Mouse (Mus musculus) liver, embryonic 14.5 days (tissue): ENCODE results near the gene Mapk8ip1. TPM values are rescaled to one million over a fixed set of nuclear protein-coding genes. Genes with fewer than 3 reads are reported as not detected.
A peak's percentile ranks its signal among the peaks of the same experiment; 100 is the strongest.

ENCODE experiments used
- ATAC-seq: fragments of 200-750 bp; cut with Nextera tagmentation; 2 replicates; pipeline ENCODE4 v1.8.0; 2017; ENCODE audit warnings: moderate number of reproducible peaks, mild to moderate bottlenecking, moderate library complexity; ENCODE audit not compliant: insufficient read depth
- DNase-seq, 3 experiments: peaks; one replicate each; pipeline ENCODE4 v3.0.0-alpha.2; 2012 to 2013; ENCODE audit warnings: low read depth in 3 of 3, low spot score in 3 of 3
- H3K27ac ChIP-seq: fragments of 300-500 bp; sonication (generic); 2 replicates; pipeline ENCODE4 v1.5.1; 2014; ENCODE audit warnings: moderate library complexity, mild to moderate bottlenecking, control low read depth, inconsistent platforms
- H3K27me3 ChIP-seq: fragments of 300-500 bp; sonication (generic); 2 replicates; pipeline ENCODE4 v1.6.1; 2014; ENCODE audit warnings: mild to moderate bottlenecking, low read length, moderate library complexity; ENCODE audit not compliant: control insufficient read depth, insufficient read depth
- H3K36me3 ChIP-seq: fragments of 300-500 bp; sonication (generic); replicated peaks from 2 replicates; pipeline ENCODE4 v1.6.1; 2014; ENCODE audit warnings: low read depth; ENCODE audit not compliant: control insufficient read depth, insufficient read depth
- H3K4me1 ChIP-seq, 2 experiments: fragments of 200-500 bp in 1 of 2; fragments of 300-500 bp in 1 of 2; sonication (generic) in 1 of 2; replicated peaks; 2 replicates each; pipeline ENCODE4 v1.6.1; 2012 to 2014; ENCODE audit warnings: antibody characterized with exemption in 1 of 2, inconsistent platforms in 1 of 2, low read length in 1 of 2; ENCODE audit not compliant: control insufficient read depth in 2 of 2, insufficient read depth in 2 of 2
- H3K4me2 ChIP-seq: fragments of 300-500 bp; sonication (generic); 2 replicates; pipeline ENCODE4 v1.6.1; 2014; ENCODE audit warnings: low read depth, mild to moderate bottlenecking, control low read depth, moderate library complexity
- H3K4me3 ChIP-seq, 2 experiments: fragments of 200-500 bp in 1 of 2; fragments of 300-500 bp in 1 of 2; sonication (generic) in 1 of 2; 2 replicates each; pipeline ENCODE4 v1.5.1; 2012 to 2014; ENCODE audit warnings: low read depth in 2 of 2, low read length in 2 of 2, mild to moderate bottlenecking in 2 of 2, control low read depth in 1 of 2, inconsistent platforms in 1 of 2, moderate library complexity in 1 of 2; ENCODE audit not compliant: insufficient read depth in 1 of 2
- H3K9ac ChIP-seq: fragments of 300-500 bp; sonication (generic); replicated peaks from 2 replicates; pipeline ENCODE4 v1.6.1; 2014; ENCODE audit warnings: mild to moderate bottlenecking, control low read depth, moderate library complexity
- H3K9me3 ChIP-seq: fragments of 300-500 bp; sonication (generic); 2 replicates; pipeline ENCODE4 v1.6.1; 2016; ENCODE audit warnings: low read length, mixed read lengths; ENCODE audit not compliant: control insufficient read depth
- CTCF ChIP-seq: IDR thresholded peaks from 2 replicates; pipeline ENCODE4 v1.5.1; 2016; ENCODE audit warnings: antibody characterized with exemption, low read depth, control low read depth
- EP300 ChIP-seq: IDR thresholded peaks from 2 replicates; pipeline ENCODE4 v1.6.1; 2016; ENCODE audit warnings: antibody characterized with exemption, low read depth
- whole genome bisulfite sequencing: fragments of 180-500 bp; shearing (Covaris S2); extraction: QIAGEN DNeasy Blood & Tissue Kit; methylation state at CpG from one replicate; pipeline ENCODE4 v1.1.7; 2014; ENCODE audit not compliant: insufficient replicate concordance; 5-methylcytosine and 5-hydroxymethylcytosine counted together
- polyA plus RNA-seq, 2 experiments: library from polyadenylated mRNA; depleted of rRNA in 1 of 2; stranded (reverse) in 1 of 2; unstranded in 1 of 2; fragments of >200 nt; fragmentation: Nextera tagmentation in 1 of 2; extraction: Ambion mirVana in 1 of 2; gene quantifications; 2 replicates each; pipeline versions ENCODE4 v1.2.1 to v1.2.3; 2012 to 2014

The Mapk8ip1 gene
- polyA plus RNA-seq, 2 experiments = 0.62 to 1.2 TPM

DNA sequence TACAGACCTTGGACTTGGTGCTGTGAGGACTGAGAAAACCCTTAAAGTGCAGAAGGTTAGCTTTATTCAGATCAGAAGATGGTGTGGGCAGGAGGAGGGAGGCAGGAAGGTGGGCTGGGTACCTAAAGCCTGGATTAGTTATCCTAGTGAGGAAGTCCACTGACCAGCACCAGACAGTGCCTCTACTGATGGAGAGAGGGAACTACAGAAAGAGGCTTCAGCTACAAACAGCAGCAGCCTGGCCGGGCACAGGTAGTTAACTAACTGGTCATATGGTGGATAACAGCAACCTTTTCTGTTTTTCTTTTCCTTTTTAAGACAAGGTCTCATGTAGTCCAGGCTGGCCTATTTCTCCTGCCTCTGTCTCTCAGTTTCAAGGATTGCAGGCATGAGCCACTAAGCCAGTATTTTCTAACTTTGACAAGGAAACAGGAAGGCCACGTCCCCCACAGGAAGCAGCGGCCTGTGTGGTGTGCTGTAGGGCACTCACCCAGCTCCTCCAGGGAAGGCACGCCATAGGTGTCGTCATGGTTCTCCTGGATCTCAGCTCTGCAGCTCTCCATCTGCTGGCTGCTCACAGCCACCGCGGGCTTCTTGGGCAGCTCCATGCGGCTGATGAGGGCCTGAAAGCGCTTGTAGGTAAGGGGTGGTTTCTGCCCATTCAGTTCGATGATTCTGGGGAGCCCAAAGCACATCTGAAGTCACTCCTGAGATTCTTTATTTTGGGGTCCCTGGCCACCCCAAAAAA lies 21.5 kb upstream of the Mapk8ip1 start:
- no peaks in the 10 kb centered on the region for H3K9me3 ChIP-seq
- H3K27ac ChIP-seq = no peak overlapping the region
- H3K27me3 ChIP-seq = no peaks in the 10 kb centered on the region
- no peak overlapping the region for H3K9ac ChIP-seq
- ATAC-seq (no peak), DNase-seq (no peak)
- WGBS = 44% methylated on average over 10 of the region's 10 CpGs
- peaks cover 32% of the 10 kb centered on the region for H3K36me3 ChIP-seq
- peaks cover 0 to 5% of the 10 kb centered on the region in 2 experiments; a peak in 2 of 4 replicates for H3K4me1 ChIP-seq
- no peak overlapping the region for H3K4me2 ChIP-seq
- TF ChIP-seq CTCF = peak; percentile 38
- no peak for TF ChIP-seq EP300
- no peak overlapping the region for H3K4me3 ChIP-seq

GRCm38 (mm10) chr2:92421723-92422387 lies 20.8 kb upstream of the Mapk8ip1 start:
- H3K4me3 ChIP-seq = no peak overlapping the region
- H3K9me3 ChIP-seq = no peaks in the 10 kb centered on the region
- peaks cover 32% of the 10 kb centered on the region for H3K36me3 ChIP-seq
- no peak overlapping the region for H3K4me2 ChIP-seq
- H3K4me1 ChIP-seq = peaks cover 0 to 4% of the 10 kb centered on the region in 2 experiments; a peak in 1 of 4 replicates
- ATAC-seq (no peak), DNase-seq (no peak)
- no peak overlapping the region for H3K9ac ChIP-seq
- 77% methylated on average over 7 of the region's 7 CpGs for WGBS
- H3K27ac ChIP-seq = no peak overlapping the region
- no peaks in the 10 kb centered on the region for H3K27me3 ChIP-seq
- TF ChIP-seq EP300 (no peak), CTCF (no peak)

DNA sequence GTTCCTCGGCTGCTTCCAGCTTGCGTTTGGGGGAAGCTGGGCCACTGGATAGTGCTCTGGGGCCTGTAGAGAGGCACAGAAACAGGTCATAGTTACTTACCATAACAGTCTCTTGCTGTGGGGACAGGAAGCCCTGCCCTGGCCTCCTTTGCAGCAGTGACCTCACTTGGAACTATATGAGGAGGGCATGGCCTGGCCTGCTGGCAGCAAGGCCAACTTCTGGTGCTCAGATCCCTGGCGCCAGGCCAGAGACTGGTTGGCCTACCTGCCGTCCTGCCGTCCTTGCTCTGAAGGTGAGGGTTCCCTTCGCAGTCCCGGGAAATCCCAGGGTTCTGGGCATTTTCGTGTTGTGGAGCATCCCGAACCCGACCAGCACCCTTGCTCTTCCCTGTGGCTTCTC lies 10.6 kb upstream of the Mapk8ip1 start:
- no peak for ATAC-seq
- WGBS = 86% methylated on average over 10 of the region's 10 CpGs

DNA sequence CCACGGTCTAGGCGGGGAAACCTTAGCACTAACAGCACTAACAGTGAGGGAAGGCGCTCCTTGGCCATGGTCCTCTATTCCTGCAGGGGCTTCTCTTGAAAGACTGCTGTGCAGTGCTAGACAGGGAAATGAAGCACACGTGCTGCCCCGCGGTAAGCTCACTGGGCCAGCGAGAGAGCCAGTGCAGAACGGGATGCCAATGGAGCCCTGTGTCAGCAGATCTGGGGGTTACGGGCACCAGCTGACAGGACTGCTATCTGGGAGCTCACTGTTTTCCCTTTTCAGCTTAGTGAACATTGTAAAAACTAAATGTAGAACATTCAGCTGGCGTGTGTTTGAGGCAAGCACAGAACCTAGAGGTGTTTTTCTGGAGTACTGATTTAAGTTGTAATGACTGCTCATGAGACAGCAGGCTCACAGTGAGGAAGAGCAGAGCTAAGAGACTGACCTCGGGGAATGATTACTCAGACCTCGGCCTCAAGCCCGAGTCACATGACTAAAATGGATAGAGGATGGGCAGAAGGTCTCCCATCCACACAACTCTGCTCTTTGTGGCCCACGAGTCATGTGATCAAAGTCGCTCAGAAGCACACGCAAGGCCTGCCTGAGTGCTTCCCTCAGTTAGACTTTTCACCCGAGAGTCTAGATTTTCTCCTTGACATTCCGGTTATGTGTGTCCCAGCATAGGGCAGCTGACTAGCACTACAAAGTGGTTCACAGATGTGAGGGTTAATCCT lies 7.4 kb upstream of the Mapk8ip1 start:
- Histone ChIP-seq H3K27ac (no peak overlapping the region), H3K4me1 (no peaks in the 10 kb centered on the region), H3K9ac (no peak overlapping the region), H3K4me3 (no peak overlapping the region), H3K9me3 (no peaks in the 10 kb centered on the region), H3K36me3 (peaks cover 19% of the 10 kb centered on the region), H3K4me2 (no peak overlapping the region), H3K27me3 (no peaks in the 10 kb centered on the region)
- DNase-seq (no peak), ATAC-seq (no peak)
- TF ChIP-seq CTCF (no peak), EP300 (no peak)
- 82% methylated on average over 18 of the region's 18 CpGs for WGBS

More for the DNA sequence above, 10.6 kb upstream of the Mapk8ip1 start:
- no peaks in the 10 kb centered on the region for H3K4me1 ChIP-seq
- no peak overlapping the region for H3K9ac ChIP-seq
- H3K27ac ChIP-seq = no peak overlapping the region
- no peaks in the 10 kb centered on the region for H3K27me3 ChIP-seq
- H3K9me3 ChIP-seq = no peaks in the 10 kb centered on the region
- no peak for DNase-seq
- peaks cover 26% of the 10 kb centered on the region for H3K36me3 ChIP-seq
- no peak overlapping the region for H3K4me3 ChIP-seq
- H3K4me2 ChIP-seq = no peak overlapping the region
- no peak for TF ChIP-seq EP300
- TF ChIP-seq CTCF = no peak

- H3K4me2 ChIP-seq = no peak overlapping the region
- H3K27me3 ChIP-seq = peaks cover 8% of the 10 kb centered on the region
Measured at GRCm38 (mm10) chr2:92405687-92406086, 4.6 kb upstream of the Mapk8ip1 start.

More at GRCm38 (mm10) chr2:92405687-92406086, 4.6 kb upstream of the Mapk8ip1 start:
- WGBS = 83% methylated on average over 7 of the region's 7 CpGs
- DNase-seq (no peak), ATAC-seq (no peak)
- Histone ChIP-seq H3K4me3 (no peak overlapping the region), H3K9ac (no peak overlapping the region), H3K4me1 (peaks cover 0 to 2% of the 10 kb centered on the region in 2 experiments; a peak in 1 of 4 replicates), H3K9me3 (no peaks in the 10 kb centered on the region), H3K27ac (no peak overlapping the region), H3K36me3 (peaks cover 6% of the 10 kb centered on the region)
- TF ChIP-seq EP300 (no peak), CTCF (no peak)
